Mouse (Mus musculus): ENCODE results near the gene Hmgb3.
"Not testable (repeated sequence)": the region's sequence is repeated elsewhere in the genome, so short reads cannot be mapped to it uniquely, and the experiment has no call there.

The Hmgb3 gene

GRCm38 (mm10) chrX:71555415-71556114 is at the start of gene Hmgb3:
Gene Hmgb3, plus strand, starts transcription at chrX:71555918.
- CTCF ChIA-PET = interaction anchor here in 1 of 4 experiments (1.0 to 1.2 kb wide), 2 partner anchors 68 to 77 kb away, joined by 3 read pairs; no protein-coding TSS in a partner anchor
- POLR2A ChIA-PET = interaction anchor here in 2 of 4 experiments (0.6 to 2.8 kb wide), 13 partner anchors 9 to 1638 kb away, joined by 3 to 7 read pairs (median 3); partner anchors contain the start of genes Cd99l2 (in 2 of the 2), Cetn2 (in 1 of the 2), Gpr50 (in 1 of the 2) and Mtmr1 (in 1 of the 2)

- POLR2A ChIA-PET = interaction anchor here in 1 of 4 experiments (0.6 kb wide), 1 partner anchor 14 kb away, joined by 3 read pairs; the partner anchor contains the start of gene Cd99l2
Measured at GRCm38 (mm10) chrX:71506591-71506990, 49.1 kb upstream of the Hmgb3 start.

GRCm38 (mm10) chrX:71519252-71519651 is 36.5 kb upstream of the Hmgb3 start:
- POLR2A ChIA-PET = no interaction called here
- CTCF ChIA-PET = no interaction called here

More at GRCm38 (mm10) chrX:71506591-71506990, 49.1 kb upstream of the Hmgb3 start:
- CTCF ChIA-PET = not testable (repeated sequence)

GRCm38 (mm10) chrX:71522889-71523288 is 32.8 kb upstream of the Hmgb3 start:
- ChIA-PET POLR2A (no interaction called here), CTCF (interaction anchor here in 1 of 4 experiments (2.1 kb wide), 1 partner anchor 101 kb away, joined by 4 read pairs; no protein-coding TSS in a partner anchor)

- CTCF ChIA-PET = interaction anchor here in 1 of 4 experiments (2.1 kb wide), 1 partner anchor 100 kb away, joined by 4 read pairs; no protein-coding TSS in a partner anchor
- POLR2A ChIA-PET = no interaction called here
Measured at GRCm38 (mm10) chrX:71524310-71524709, 31.4 kb upstream of the Hmgb3 start.

GRCm38 (mm10) chrX:71525593-71526299 is 30.0 kb upstream of the Hmgb3 start:
- ChIA-PET POLR2A (no interaction called here), CTCF (no interaction called here)

GRCm38 (mm10) chrX:71527461-71527860 is 28.3 kb upstream of the Hmgb3 start:
- POLR2A ChIA-PET = no interaction called here
- CTCF ChIA-PET = interaction anchor here in 1 of 4 experiments (0.7 kb wide), 1 partner anchor 31 kb away, joined by 4 read pairs; no protein-coding TSS in a partner anchor

GRCm38 (mm10) chrX:71528150-71528549 is 27.6 kb upstream of the Hmgb3 start:
- POLR2A ChIA-PET = no interaction called here
- CTCF ChIA-PET = no interaction called here

- ChIA-PET CTCF (no interaction called here), POLR2A (no interaction called here)
Measured at GRCm38 (mm10) chrX:71528646-71529045, 27.1 kb upstream of the Hmgb3 start.

- POLR2A ChIA-PET = interaction anchor here in 3 of 4 experiments (0.5 to 0.9 kb wide), 3 partner anchors 23 to 71 kb away, joined by 3 to 10 read pairs (median 3); partner anchors contain the start of gene Hmgb3 (in 1 of the 3)
- CTCF ChIA-PET = interaction anchor here in 1 of 4 experiments (1.0 kb wide), 1 partner anchor 168 kb away, joined by 3 read pairs; the partner anchor contains the start of gene Mtmr1
Measured at GRCm38 (mm10) chrX:71532635-71533034, 23.1 kb upstream of the Hmgb3 start.

GRCm38 (mm10) chrX:71534102-71534501 is 21.6 kb upstream of the Hmgb3 start:
- POLR2A ChIA-PET = no interaction called here
- CTCF ChIA-PET = interaction anchor here in 2 of 4 experiments (0.7 to 0.9 kb wide), 2 partner anchors 69 to 273 kb away, joined by 3 to 4 read pairs; no protein-coding TSS in a partner anchor

GRCm38 (mm10) chrX:71537791-71538190 is 17.9 kb upstream of the Hmgb3 start:
- CTCF ChIA-PET = no interaction called here
- POLR2A ChIA-PET = interaction anchor here in 1 of 4 experiments (0.6 to 1.4 kb wide), 2 partner anchors 45 to 47 kb away, joined by 3 read pairs; no protein-coding TSS in a partner anchor

- CTCF ChIA-PET = no interaction called here
- POLR2A ChIA-PET = no interaction called here
Measured at GRCm38 (mm10) chrX:71540821-71541510, 14.8 kb upstream of the Hmgb3 start.

GRCm38 (mm10) chrX:71544731-71545130 is 11.0 kb upstream of the Hmgb3 start:
- POLR2A ChIA-PET = no interaction called here
- CTCF ChIA-PET = no interaction called here

- ChIA-PET POLR2A (no interaction called here), CTCF (no interaction called here)
Measured at GRCm38 (mm10) chrX:71545163-71545562, 10.6 kb upstream of the Hmgb3 start.

- CTCF ChIA-PET = interaction anchor here in 1 of 4 experiments (1.0 to 1.2 kb wide), 2 partner anchors 67 to 78 kb away, joined by 3 read pairs; no protein-coding TSS in a partner anchor
- POLR2A ChIA-PET = interaction anchor here in 2 of 4 experiments (0.7 to 2.8 kb wide), 11 partner anchors 14 to 1362 kb away, joined by 3 to 7 read pairs (median 3); partner anchors contain the start of genes Cd99l2 (in 2 of the 2), Cetn2 (in 1 of the 2), Gpr50 (in 1 of the 2) and Mtmr1 (in 1 of the 2)
Measured at GRCm38 (mm10) chrX:71556115-71556941, 610 bp downstream of the Hmgb3 start.

GRCm38 (mm10) chrX:71556965-71557491 is 1.3 kb downstream of the Hmgb3 start:
- ChIA-PET POLR2A (interaction anchor here in 1 of 4 experiments (2.8 kb wide), 1 partner anchor 64 kb away, joined by 7 read pairs; the partner anchor contains the start of gene Cd99l2), CTCF (no interaction called here)

- CTCF ChIA-PET = no interaction called here
- POLR2A ChIA-PET = interaction anchor here in 1 of 4 experiments (0.7 to 1.5 kb wide), 4 partner anchors 8 to 106 kb away, joined by 3 to 4 read pairs (median 3); no protein-coding TSS in a partner anchor
Measured at GRCm38 (mm10) chrX:71559336-71559735, 3.6 kb downstream of the Hmgb3 start.
